Mouse (Mus musculus): ENCODE measurements around the gene Krt87. TPM values are rescaled to one million over a fixed set of nuclear protein-coding genes. Genes with fewer than 3 reads are reported as not detected.

The Krt87 gene
- total RNA-seq (2021): not detected
- long read RNA-seq, experiment 1: 0 reads
- long read RNA-seq, experiment 2: 0 reads

DNA sequence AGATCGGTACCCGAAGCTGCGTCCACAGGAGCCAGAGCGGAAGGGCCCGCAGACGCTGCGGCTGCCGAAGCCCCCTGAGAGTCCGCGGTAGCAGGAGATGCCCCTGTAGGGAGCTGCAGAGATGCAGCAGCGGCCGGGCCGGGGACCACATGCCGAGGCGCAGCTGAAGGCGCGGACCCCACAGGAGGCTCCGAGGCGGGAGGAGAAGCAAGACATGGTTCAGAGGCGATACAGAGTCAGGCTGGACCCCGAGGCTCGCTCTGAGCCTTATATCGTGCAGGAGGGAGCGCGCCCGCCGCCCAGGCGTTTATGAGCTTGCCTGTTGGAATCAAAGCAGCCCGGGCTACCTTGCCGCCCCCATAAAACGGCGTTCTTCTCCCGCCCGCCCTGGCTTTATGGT lies at the start of gene Krt87:
Gene Krt87 (minus strand): TSS at position 250 of the 400 bp plus-strand sequence.
- DNase-seq: no peak

DNA sequence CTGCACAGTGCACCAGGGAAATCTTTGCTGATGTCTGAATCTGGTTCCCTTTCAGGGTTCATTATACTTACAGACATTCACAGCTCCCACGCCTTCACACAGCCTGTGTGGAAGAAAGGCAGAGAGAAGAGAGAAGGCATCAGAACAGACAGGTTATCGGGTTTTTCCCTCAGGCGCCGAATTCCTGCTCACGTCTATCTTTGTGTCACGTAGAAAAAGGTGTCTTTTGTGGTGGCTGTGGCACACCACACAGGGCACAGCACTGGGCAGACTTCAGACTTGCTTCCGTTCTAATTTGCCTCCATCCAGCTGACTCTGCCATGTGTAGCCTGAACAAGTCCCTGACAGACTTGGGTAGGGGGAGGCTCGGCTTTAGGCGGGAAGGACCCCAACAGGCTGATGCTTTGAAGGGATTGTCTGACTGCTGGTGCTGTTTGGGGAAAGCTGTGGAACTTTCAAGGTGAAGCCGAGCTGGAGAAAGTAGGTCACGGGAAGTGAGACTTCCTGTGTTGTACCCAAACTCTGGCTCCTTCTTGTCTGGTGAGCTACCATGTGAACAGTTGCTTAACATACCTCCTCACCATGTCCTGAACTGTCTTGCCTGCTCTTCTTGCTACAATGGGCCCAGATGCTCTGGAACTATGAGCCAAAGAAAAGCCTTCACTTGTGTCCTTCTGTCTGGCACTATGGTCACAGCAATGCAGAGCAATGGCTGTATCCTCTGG lies 47.5 kb upstream of the Krt87 start:
- DNase-seq: no peak

DNA sequence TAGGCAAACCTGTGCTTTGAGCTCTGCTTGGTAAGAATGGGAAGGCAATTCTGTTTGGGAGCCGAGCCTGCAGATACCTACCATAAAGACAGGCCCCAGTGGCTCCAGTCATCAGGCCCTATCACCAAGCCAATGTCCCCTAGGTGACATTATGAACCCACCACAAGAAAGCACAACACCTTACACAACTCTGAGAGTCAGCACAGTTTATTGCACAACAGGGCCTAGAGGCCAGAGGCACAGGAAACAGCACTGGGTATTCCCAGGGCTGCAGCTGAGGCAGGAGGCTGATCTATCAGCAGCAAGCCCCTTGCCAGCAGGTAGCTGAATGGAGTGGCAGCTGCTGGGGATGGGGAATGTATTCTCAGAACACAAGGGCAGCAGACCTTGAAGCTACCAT lies 46.3 kb upstream of the Krt87 start:
- DNase-seq: no peak

DNA sequence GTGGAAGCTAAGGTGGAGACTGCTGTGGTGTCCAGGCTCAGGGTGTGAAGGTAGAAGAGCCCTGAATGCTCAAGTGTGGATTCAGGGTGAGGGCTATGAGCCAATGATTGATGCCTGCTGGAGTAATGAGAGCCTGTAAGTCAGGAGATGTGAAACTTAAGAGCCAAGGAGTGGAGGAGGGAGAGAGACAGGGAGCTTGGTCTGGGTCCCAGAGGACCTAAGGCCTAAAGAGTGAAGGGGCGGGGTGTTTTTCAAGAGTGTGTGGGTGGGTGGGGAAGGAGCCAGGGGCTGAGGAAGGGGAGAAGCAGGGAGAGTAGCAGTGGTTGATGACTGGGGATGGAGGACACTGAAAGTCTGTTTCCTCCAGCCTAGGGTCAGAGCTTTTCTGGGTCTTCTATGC lies 45.0 kb upstream of the Krt87 start:
- no peak for DNase-seq

DNA sequence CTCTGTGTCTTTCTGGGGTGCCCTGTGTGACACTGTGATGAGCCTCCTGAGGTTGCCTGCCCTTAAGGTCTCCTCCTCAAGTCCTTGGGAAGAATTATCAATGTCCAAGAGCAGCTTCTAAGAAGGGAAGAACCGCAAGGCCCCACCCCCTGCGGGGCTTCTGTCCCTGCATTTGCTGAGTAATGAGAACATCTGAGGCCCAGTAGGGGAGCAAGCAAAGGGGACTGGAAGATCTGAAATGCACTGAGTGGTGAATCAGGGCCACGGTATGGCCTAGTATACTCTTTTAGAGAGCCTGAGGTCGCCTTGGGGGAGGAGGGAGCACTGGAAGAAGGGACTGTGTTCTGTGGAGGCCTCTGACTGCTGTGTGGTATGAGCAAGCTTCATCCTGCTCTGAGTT lies 43.5 kb upstream of the Krt87 start:
- DNase-seq: no peak

DNA sequence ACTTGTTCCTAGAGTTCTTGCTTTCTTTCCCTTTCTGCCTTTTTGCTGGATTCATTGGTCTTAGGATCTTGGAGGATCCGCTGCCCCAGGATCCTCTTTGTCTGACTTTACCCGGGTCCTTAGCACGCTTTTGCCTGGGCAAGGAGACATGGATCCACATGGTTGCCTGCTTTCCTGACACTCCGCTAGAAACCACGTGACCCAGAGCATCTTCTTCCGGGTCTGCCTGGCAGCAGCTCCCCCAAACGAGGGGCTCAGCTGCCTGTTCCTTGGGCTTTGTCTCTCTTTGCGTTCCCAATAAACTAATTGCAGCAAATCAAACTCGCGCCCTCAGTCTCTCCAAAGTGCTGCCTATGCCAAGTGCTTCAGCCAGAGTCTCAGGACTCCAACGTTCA lies 41.1 kb upstream of the Krt87 start:
- no peak for DNase-seq

DNA sequence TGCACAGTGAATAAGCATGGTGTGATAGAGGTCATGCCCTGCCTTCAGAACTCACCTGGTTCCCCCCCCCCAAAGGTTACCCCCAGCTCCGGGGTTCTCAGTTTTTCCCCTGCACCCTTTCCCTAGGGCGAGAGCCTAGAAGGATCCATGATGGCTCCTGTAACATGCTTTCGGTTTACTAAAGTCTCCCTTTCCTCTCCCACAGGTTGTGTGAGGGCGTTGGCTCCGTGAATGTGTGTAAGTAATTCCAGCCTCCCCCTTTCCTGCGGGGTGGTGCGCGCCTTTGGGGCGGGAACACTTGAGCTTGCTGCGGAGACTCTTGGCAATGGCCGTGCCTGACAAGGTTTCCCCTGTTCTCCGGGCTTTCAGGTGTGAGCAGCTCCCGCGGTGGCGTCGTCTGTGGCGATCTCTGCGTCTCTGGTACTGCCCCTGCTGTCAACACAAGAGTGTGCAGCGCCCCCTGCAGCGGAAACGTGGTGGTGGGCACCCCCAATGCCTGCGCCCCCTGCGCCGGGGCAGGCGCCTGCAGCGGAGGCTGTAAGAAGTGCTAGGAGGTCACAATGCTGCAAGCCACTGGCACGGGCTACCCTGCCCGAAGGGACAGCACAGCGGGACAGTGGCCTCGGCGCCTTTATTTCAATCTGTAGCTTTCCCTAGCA lies 40.5 kb upstream of the Krt87 start:
- DNase-seq: peak; percentile 61

DNA sequence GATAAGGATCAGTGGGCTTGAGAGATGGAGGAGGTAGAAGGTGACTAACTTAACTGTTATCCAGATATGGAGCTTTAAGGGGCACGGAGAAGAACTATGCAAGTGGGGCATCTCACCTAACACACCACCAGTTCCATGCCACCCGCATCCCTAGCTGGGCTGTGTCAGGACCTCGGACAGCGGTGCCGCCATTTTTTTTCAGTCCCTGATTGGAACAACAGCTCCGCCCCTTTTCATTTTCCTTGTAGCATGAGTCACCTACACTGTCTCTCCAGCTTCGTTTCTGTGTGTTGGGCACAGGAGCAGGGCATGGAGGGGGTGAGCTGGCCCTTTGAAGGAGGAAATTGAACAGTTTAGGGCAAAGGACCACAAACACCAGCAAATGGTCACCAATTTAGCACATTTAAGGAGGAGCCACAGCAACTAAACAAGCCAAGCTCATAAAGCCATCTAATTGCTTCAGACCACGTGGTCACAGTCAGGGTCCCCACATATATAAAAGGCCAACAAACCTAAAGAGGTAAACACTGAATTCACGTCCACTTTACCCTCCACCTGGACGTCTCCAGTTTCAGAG lies 34.4 kb upstream of the Krt87 start, which contains the start of gene Krt86:
Gene Krt86 (plus strand): TSS at position 527 of the 577 bp plus-strand sequence.
- peak; percentile 77 for DNase-seq

DNA sequence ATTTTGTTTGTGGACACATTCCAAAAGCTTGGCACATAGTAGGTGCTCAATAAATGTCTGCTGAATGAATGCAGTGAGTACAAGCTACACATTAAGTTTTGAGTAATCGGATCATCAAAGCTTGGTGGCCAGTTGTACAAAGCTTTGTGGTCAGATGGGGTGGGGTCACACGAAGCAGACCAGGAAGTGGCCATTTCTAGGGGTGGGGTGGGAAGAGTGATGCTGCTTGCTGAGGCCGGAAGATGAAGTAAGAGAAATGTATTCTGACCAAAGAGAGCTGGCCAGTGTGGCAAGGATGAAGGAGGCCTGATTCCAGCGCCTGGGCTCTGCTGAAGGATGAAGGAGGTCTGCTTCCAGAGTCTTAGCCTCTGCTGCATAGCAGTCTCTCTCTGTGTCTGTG lies 30.5 kb upstream of the Krt87 start:
- no peak for DNase-seq

DNA sequence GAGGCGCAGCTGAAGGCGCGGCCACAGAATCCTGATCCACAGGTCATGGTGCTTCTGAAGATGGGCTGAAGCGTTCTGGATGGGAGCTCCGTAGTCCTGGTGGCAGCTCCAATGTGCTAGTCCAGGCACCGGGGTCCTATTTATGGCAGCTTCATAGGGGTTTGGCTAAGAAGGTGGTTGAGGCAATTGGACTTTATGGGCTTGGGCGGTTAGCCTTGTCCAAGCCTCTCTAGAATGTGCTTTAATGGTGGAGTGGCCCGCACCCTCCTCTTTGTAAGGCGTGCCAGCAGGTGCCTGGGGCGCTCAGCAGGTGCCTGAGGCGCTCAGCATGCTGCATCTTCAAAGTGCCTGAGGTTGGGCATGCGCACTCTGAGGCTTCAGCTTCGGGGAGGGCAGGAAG lies 25.0 kb upstream of the Krt87 start, which contains the start of gene Krt81:
Gene Krt81 (minus strand): TSS at position 101 of the 400 bp plus-strand sequence.
- no peak for DNase-seq

DNA sequence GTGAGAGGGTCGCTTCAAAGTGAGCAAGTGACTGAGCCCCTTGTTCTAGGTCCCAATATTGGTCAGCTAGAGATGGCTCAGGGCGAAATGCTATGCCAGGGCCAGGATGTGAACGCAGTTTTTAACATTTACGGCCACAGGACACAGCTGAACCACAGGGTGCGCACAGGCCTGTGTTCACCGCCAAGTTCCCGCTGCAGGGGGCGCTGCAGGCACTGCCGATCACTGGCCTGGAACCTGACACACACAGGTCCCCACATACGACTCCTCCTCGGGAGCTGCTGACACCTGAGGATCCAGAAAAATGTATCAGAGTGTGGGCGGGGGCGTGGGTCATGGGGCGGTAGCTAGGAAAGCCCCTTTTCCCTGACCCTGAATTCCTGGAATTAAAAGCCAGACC lies 20.7 kb upstream of the Krt87 start:
- DNase-seq: no peak

DNA sequence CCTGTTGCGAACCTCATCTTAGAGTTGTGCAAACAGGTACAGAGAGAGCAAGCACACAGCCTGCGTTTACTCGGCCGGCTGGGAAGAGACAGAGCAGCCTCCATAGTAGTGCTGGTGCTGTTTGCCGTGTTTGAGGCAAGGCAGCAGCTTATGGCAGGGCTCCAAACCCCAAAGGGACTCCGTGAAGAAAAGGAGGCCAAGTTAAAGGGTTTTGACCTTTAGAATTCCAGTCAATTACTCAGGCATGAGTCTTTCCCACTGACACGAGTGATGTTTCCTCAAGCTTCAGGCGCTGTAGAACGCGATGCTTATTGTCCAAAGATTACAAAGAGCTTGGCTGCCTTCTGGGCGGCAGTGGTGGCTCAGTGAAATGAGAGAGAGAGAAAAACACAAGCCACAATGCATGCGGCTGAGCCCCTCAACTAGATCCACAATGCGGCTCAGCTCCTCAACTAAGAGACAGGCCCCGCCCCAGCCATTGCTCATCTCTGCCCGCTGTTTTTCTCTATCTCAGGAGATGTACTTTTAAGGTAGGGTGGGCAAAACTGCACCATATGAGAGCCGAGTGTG lies 19.8 kb upstream of the Krt87 start:
- peak; percentile 49 for DNase-seq

DNA sequence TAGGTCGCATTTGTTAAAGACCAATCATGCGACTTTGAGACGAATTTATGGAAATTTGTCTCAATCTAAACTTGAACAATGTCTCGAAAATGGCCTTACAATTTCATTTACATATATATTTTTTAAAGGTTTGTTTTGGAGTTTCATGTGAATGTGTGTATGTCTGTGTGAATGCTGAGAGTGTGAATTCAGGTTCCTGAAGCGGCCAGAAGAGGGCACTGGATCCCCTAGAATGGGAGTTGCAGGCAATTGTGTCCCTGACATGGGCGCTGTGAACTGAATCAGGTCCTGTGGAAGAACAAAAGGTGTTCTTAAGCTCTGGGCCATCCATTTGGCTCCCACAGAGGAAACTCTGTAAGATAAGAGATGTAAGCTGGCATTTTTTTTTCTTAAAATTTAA lies 17.3 kb upstream of the Krt87 start:
- no peak for DNase-seq

DNA sequence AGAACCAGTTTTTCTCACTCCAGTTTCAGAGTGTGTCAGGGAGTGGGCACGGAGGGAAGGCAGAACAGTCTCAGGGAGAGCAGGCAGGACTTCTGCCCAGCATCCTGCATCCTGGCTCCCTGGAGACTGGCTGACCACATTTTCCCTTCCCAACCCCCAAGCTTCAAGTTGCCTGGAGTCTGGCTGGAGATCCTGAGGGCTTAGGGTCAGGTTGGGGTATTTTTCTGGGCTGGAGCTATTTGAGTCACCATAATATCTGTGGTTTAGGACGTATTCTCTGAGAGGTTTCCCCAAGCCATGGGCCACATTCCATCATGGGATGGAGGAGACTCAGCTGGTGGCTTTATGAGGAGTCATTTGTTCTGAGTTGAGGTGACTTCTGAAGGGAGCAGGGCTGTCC lies 16.7 kb upstream of the Krt87 start:
- no peak for DNase-seq

DNA sequence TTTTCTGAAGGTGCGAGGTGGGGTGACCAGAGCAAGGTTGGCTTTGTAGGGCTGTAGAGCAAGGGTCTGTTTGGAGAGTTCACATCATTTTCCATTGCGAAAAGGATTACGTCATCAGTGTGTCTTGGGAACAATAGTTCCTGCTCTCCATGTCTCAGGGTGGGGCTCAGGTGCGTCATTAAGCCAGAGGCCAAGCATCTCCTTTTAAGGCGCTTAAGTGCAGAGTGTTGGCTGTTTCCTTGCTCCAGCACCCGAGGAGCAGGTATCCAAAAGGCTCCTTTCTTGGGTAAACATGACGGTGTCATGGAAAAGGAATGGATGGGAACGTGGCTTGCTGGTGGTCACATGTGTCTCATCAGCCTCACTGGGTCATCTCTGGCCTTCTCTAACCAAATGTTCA lies 16.2 kb upstream of the Krt87 start:
- no peak for DNase-seq

DNA sequence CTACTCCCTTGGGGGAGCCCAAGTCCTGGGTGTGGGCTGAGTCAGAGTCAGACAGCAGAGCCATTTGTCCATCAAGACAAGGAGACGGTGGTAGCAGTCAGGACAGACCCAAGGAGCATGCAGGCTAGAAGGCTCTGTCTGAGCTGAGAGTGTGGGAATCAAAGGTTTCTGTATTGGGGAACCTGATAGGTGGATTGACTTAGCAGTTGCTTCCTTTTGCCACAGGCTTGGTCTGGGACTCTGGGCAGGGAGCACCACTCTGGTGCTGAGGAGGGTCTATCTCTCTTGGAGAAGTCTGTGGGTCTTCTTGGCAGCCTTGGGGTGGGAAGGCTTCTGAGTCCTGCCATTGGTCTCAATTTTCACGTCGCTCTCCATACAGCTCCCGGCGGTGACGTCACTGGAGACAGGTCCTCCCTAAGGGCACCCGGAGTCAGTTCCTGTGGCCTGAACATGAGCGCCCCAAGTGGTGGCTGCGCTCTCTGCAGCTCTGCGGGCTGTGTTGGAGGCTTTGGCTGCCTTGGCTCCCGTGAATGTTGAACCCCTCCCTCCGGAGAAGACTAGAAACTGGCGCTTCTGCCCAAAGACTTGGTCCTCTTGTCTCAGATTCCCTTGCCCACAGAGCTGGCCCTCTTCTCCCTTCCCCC lies 14.6 kb upstream of the Krt87 start:
- DNase-seq: peak; percentile 88

DNA sequence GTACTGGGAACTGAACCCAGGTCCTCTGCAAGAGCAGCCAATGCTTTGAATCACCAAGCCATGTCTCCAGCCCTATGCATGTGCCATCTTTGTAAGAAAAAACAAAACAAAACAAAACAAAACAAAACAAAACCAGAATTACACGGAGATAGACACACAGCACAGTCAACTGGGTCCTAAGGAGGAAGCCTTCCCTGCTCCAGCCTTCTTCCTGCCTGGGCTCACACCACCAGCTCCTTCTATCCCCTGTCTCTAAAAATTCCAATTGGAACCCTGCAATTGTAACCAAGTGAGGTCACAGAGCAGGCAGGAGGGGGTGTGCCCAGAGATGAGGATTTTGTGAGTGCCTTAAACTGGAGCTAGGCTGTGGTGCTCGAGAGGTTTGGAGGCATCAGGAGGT lies 8.8 kb upstream of the Krt87 start, which contains the start of gene Krt88:
Gene Krt88 (plus strand): TSS at position 301 of the 400 bp plus-strand sequence.
- DNase-seq: no peak

DNA sequence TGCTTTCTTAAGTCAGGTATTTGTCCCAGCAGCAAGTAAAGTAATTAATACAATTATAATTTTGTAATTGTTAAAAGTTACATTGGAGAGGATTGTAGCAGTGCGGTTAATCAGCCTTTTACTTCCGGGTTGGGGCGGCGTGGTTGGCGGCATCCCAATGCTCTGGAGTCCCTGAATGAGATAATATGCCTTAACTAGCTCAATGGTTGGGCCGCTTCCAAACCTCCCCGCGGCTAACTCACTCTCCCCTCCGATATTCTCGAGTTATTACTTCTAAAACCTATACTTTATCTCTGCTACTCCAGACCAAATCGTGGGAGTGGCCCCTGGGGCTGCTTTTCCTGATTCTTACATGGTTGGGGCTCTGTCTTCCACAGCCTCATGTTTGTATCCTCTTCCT lies 8.0 kb upstream of the Krt87 start:
- peak; percentile 13 for DNase-seq

DNA sequence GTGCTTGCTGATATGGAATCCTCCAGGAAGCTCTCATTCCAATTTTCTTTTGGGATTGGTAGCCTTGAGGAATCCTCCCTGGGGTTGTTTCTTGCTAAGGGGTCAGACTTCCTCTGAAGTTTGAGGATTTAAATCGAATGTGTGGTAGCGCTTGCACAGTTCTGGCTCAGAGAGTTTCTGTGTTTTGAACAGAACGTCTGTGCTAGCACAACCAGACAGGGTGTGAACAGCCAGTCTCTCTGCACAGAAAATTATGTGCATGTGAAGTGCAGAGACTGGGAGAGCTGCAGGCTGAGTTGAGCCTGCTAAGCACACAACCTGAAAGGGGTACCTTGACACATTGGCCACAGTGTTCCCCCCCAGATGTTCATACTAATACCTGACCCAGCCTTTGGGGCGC lies 2.2 kb upstream of the Krt87 start:
- no peak for DNase-seq

DNA sequence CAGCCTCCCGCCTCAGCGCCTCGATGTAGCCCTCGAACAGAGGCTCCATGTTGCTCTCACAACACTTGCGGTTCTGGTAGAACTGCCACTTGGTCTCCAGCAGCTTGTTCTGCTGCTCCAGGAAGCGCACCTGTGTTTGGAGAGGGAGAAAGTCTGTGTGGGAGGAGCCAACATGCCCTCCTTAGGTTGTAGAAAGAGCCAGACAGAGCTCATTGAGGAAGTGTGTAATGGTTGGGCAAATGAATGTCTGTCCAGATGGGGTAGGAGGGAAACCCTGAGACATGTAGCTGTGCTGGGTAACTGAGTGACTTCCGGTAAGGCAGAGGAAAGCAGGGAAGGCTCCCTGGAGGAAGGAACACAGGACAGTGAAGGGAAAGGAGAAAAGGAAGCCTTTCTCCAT lies 2.0 kb downstream of the Krt87 start:
- no peak for DNase-seq

DNA sequence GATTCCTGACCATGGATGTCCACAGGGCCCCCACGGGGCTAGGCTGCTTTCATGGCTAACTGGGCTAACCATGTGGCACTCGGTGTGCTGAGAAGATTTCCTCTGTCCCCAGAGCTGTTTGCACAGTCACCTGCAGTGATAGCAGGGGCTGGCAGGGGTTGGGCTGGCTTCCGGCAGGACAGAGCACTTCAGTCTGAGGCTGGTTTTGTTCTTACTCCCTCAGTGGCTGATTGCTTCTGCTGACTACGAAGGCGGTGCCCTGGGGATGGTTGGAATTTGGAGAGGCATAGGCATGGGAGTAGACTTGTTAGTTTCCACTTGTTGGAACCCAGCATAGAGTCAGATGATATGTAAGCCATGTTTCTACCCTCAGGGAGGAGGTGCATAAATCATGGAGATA lies 13.7 kb downstream of the Krt87 start:
- no peak for DNase-seq

DNA sequence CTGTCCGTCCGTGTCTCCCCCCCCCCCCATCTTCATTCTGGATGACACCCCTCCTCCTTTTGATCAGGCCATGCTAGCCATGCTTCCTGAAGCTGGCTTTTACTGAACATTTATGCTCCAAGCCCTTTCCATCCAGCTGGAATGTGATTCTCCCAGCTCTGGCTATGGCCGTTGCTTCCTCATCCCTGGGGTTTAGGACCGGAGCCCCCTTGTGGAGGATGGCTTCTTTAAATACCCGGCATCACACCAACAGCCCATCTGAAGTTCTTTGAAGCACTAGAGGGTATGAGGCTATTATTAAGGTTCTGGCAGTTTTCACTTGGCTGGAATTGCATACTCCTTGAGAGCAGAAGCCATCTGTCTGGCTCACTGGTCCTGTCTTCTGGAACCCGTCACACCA lies 17.7 kb downstream of the Krt87 start:
- DNase-seq: no peak

DNA sequence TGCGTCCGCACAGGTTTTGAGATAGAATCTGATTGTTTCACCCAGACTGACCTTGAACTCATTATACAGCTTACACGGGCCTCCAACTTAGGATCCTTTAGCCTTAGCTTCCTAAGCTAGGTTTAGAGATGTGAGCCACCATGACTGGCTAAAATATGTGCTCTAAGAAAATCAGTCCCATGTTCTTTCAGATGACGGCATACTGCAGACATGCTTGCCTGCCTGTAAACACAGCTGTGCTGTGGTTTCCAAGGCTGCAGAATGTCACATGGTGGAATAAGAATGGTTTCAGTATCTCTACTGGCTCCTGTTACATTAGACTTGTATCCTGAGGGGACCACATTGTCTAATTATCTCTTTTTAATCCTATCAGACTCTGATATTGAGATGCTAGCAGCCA lies 19.7 kb downstream of the Krt87 start:
- DNase-seq: no peak
